Mouse (Mus musculus) CD4-positive, CD25-positive, alpha-beta regulatory T cell, adult 2 months (primary cell): ENCODE results near the gene Letm1.

Source experiments
- DNase-seq: peaks from one replicate; pipeline ENCODE4 v3.0.0-alpha.2; 2012; ENCODE audit warnings: low read depth, low spot score

The Letm1 gene

DNA sequence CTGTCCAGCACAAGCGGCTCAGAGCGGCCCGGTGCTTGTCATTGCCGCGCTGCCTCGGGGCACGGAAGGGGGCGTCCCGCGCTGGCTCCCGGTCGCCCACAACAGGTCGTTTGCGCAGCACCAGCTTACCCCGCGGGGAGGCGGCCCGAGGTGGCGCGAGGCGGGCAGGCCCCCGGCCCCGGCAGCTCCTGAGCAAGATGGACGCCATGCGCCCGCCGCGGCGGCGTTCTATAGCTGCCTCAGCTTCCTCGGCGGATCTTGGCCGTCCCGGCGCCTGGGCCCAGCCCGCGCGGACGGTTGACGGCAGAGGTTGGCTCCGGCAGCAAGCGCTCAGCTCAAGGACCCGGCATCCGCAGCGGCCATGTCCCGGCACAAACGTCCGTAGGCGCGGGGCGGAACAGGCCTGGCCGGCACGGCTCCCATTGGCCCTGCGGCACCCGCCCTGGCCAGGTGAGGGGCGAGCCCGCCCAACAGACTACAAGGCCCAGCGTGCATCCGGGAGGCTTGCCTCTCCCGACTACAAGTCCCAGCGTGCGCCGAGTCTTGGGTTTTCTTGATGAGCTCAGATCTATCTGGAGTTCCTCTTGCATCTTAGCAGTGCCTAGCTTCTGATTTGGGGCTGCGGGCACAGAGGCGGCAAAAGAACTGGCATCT lies at the start of gene Letm1:
Letm1 (minus strand) TSS at position 473 of the 654 bp plus-strand sequence.
- DNase-seq, result peak; percentile 93

DNA sequence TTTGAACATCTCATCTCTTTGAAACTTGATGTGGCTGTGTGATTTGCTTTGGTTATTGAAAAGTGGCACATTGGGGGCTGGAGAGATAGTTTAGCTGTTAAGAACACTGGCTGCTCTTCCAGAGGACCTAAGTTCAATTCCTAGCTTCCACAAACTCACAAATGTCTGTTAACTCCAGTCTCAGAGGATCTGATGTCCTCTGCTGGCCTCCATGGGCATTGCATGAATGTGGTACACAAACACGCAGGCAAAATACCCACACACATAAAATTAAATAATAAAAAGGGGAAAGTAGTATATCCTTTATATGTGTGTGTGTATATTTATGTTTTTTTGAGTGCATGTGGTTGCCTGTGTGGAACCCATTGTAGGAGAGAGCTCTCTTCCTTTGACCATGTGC lies 48.2 kb upstream of the Letm1 start:
- DNase-seq, result peak; percentile 60

DNA sequence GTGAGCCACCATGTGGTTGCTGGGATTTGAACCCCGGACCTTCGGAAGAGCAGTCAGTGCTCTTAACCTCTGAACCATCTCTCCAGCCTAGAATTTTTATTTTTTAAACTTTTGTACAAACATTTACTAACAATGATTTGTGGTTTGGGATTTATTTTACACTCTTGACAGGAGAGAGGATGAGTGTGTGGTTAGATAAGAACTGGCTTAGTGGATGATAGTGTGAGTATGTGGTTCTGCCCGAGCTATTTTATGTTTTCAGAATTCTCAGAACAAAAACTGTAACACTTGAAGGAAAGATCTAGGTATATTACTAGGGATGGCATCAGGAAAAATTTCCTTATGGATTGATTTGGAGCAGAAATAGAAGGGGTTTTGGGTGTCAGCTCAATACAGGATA lies 47.3 kb upstream of the Letm1 start:
- DNase-seq, result no peak

DNA sequence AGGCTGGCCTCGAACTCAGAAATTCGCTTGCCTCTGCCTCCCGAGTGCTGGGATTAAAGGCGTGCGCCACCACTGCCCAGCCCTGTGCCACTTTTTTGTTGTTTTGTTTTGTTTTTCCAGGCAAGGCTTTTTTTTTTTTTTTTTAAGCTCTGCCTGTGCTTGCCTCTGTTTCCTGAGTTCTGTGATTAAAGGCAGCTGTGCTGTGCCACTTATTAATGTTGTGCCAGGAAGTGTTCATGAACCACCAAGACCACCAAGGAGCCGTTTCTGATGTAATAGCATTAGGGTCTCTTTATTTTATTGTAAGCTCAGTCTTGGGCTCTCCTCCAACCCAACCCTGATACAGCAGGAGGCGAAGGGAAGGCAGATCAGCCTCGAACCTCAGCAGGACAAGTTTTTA lies 45.5 kb upstream of the Letm1 start:
- DNase-seq, result no peak

DNA sequence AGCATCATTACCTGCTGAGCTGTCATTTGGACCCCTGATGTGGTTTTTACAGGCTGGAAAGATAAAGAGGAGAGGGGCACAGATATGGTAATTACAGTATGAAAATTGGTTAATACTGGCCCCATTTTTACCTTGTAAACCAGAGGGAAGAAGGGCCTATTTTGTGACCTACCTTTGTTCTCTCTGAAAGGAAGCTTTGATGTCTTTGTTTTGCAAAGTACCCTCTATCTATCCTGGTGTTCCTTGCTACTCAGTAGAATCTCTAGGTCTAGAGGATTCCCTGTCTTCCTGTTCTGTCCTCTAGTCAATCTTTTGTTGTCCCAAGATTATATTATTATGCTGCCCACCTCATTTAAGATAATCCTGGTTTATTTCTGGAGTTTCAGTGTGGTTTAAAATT lies 43.4 kb upstream of the Letm1 start:
- no peak for DNase-seq

DNA sequence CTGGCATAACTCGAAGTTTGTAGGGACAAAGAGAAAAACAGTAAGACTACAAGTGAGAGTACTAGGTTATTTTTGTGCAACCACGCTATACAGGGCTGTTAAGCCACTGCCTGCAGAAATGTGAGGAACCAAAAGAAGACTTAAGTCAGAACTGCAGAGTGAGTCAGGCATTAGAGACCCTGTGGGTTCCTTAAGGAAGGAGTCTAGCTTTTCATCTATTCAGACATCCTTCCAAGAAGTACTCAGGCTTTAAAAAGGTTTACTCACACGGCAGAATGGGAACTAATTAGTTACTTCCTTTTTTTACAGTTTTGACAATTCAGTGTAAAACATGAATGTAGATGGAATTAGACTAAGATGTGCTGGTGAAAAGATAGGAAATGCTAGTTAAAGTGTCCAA lies 39.8 kb upstream of the Letm1 start:
- no peak for DNase-seq

DNA sequence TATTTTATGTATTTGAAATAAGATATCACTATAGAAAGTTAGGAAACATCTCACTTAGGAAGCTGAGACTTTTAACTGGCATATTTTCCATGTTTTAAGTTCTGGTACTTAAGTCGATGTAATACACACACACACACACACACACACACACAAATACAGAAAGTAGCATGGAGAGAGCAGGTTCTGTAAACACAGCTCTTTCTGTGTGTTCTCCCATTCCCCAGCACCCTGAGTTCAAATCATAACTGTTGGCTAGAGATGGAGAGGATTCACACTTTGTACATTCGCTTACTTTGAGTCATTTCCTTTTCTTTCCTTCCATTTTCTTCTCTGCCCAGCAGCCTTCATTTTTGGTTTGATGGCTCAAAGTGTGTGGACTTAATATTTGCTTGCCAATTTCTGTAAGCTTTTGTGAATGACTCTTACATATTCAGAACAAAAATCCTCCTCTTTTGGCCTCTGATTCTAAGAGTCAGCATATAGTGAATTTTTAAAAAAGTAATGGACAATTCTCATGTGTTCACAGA lies 39.3 kb upstream of the Letm1 start:
- DNase-seq, result peak; percentile 20

DNA sequence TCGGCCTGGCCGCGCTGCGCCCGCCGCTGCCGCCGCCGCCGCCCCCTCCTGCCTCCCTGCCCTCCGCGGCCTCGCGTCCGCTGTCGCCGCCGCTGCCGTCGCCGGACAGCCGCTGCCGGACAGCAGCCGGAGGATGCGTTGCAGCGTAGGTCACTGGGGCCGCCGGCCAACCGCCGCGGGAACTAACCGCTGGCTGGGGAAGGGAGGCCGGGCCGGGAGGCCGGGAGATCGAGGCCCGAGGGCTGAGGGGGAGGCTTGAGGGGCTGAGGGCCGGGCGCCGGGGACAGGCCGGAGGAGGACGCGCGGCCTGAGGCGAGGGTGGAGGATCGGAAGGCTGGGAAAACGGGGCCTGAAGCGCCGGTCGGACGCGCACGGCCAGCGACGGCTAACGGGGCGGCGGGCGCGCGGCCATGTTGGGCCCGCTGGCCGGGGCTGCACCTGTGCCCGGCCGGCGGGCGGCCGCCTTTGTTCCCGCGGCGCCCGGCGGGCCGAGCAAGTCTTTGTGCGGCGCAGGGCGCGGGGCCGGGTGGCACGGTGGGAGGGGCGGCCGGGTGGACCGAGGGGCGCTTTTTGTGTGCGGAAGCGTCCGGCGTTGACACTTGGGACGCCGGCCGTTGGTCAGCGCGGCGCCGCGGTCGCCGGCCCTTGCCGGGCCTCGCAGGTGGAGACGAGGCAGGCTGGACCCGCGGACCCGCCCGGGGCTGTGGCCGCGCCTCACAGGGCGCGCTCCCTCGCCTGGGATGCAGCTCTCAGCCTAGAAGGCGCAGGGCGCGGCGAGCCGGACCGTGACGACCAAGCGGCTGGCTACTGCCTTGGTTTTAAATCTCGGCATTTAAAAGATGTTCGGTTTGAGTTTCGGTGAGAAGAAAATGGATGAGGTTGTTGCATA lies 38.4 kb upstream of the Letm1 start:
- DNase-seq, result peak; percentile 50

DNA sequence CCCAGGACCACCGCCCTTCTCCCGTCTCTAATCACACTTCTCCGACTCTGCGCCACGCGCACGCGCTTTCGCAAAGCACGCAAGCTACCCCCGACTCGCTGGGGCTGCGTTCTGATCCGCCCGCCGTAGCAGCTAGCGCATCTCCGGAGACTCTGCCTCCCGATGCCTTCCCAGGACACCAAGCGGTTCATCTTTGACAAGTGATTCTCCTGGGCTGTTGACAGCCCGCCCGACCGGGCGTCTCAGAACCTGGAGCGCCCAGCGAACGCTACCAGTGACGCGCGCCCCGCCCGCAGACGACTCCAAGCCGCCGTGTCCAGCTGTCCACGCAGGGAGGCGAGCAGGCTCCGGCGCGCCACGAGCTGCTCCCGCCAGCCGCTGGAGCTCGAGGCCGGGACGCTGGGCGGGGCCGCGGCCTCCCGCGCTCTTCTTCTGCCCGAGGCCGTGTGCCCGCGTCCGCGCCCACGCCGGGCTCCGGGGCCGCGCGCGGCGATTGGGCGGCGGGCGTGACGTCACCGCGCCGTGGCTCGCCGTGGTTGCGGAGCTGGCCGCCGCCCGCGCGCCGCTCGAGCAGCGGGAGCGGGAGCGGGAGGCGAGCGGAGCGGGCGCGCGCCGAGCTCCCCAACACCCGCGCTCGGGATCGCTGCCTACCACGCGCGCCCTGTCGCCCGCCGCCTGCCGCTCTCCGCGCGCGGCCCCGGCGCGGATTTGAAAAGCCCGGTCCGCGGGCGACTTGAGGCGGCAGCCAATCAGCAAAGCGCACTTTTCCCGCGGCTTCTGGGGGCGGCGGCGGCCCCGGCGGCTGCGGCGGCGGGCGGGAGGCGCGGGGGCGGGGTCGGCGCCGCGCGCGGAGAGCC lies 37.5 kb upstream of the Letm1 start, which contains the start of gene Nsd2:
Nsd2 (plus strand) TSS at position 850 of the 857 bp plus-strand sequence.
- DNase-seq, result peak; percentile 93

DNA sequence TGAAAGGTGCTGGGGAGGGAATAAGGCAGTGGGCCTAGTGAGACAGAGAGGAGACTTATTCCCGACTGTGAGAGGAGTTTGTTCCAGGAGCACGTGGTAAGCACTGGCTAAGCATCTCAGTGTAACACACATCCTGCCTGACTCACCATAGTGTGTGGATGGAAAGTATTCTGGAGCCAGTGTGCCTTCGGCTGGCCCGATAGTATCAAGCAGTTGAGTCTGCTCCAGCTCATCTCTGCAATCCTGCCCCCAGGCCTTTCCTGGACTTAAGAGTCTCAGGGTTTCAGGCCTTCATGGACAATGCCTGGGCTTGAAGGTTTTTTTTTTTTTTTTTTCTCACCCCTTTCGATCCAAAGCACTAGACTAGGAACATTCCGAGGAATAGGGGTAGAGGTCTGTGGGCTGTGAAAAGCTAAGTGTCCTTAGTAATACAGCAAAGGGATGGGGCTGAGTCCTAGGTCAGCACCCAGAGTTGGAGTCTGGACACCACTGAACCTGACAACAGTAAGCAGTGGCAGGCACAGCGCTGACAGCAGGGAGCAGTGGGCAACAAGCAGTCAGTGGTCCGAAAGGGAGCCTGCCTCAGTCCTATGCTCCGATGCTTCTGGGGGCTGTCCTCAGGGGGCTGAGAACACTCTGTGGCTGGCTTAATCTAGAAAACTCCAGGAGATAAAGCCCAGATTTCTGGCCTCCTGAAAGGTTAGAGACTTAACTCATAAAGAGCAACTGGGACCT lies 36.7 kb upstream of the Letm1 start:
- DNase-seq, result peak; percentile 24

DNA sequence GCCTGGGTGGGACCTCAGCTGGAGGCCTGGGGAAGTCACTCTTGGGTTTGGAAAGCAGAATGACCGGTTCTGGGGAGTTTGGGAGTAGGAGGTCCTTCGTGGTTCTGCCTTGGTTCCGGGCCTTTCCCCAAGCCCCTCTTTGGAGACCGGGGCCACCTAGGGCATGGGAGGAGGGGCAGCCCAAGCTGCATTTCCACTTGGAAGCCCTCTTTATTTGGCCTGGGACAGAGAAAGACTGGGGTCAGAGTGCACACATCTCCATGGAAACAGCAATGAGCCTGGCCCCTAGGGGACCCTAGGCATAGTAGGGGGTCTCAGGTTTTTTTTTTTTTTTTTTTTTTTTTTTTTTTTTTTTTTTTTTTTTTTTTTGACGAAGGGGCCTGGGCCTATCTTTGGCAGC lies 35.5 kb upstream of the Letm1 start:
- no peak for DNase-seq

DNA sequence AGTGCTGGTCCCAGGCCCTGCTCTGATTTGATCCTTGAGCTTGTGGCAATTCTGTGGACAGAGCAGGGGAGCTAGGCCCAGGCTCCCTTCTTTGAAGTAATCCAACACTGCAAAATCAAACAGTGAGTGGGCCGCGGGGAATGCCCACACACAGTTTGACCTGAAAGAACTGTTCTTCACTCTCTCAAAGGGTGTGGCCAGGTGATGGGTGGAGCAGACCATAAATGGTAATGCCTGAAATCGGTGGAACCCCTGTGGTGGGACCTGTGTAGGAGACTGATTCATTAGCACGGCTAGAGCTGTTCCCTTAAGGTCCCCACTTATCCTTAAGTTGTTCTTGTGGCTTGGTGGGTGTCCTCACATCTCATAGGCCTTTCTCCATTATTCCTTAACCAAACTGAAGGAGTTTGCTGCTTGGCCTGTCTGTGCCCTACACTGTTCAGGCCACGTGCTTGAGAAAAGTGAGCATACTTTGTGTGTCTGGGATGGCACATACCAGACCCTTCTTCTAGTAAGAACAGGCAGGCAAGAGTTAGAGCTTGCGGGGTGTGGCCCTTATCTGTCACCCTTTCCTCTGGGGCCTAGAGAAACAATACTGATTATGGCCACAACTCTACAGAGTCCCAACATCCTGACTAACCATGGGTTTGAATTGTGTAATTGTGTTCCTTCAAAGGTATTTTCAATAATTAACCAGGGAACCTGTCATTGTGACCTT lies 33.5 kb upstream of the Letm1 start:
- no peak for DNase-seq

DNA sequence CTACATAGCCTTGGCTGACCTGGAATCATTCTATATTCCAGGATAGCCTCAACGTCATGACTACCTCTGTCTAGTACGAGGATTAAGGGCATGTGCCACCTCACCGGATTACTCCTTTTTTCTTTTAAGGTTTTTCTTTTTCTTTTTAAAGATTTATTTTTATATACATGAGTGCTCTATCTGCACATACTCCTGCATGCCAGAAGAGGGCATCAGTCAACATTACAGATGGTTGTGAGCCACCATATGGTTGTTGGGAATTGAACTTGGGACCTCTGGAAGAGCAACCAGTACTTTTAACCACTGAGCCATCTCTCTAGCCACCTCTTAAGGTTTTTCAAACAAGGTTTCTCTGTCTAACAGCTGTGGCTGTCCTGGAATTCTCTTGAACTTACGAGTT lies 28.9 kb upstream of the Letm1 start:
- peak; percentile 26 for DNase-seq

DNA sequence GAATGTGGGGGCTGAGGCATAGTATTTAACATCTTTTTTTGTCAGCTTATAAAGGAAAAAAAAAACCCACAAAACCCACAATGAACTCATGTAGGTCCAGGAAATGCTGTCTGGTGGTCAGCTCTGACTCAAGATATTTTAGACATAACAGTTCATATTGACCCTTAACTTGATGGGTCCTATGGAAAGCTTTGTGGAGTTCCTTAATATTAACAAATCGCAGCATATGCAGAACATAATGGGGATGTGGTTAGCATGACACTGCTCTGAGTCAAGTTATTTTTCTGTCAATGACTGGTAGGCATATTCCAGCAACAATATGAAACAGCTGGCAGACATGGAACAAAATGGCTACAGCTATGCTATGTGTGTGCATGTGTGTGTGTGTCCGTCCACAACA lies 20.7 kb upstream of the Letm1 start:
- DNase-seq, result no peak

DNA sequence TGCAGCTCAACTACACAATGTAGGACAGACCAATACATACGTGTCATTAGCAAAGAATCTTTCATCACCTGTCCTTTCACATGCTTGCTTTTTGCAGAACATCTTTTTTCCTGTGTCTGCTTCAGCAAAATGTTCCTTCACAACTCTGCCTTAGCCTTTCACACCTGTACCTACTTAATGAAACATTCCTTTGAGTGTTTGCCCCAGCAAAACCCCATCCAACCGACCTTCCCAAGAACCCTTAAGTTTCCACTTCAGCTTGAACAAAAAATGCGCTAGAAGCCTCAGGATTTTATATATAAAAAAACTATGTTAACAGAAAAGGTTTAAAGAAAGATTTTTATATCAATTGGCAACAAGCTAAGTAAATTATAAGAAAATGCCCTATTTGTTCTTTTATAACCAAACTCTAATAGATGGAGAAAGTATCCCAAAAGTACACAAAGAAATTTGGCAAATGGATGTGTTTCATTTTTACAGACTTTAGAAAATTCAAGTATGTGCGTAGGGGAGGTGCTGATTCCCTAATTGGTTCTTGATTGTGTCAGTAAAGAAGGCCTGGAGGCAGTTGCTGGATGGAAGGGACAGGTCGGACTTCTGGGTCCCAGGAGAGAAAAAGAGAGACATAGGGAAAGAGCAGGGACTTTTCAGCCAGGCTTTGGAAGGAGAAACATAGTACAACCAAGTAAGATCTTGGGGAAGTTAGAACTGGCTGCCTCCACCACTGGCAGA lies 9.5 kb upstream of the Letm1 start:
- no peak for DNase-seq

DNA sequence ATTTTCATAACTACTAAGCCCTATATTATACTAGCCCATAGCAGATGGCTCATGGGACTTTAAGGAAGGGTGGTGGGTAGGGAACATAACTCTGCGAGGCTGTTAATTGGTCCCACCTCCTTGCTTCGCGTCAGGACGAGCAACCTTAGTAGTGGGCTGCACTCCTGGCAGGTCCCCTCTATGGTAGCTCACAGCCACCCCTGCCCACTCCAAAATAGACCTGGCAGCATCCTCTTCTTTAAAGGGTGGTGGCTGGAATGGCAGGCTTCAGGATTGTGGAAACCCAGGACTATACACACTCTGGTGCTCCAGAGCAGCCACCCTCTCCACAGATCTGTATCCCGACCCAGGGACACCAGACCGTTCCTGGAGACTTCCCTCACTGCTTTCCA lies 378 bp upstream of the Letm1 start:
- no peak for DNase-seq

DNA sequence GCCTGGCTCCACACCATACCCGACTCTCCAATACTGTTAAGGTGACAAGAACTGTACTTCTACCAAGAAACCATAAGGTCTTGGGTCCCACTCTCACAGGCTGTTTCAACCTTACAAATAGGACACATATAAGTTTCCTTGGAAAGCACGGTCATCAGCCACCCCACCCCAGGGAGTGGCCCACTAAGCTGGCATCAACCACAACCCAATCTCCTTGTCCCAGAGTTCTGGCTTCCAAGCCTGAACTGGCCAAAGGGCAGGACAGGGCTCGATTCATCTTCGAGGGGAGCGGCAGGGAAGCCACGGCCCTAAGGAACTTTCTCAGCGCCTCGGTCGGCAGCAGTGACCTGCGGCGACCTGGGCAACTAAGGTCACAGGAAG lies 663 bp downstream of the Letm1 start:
- no peak for DNase-seq

DNA sequence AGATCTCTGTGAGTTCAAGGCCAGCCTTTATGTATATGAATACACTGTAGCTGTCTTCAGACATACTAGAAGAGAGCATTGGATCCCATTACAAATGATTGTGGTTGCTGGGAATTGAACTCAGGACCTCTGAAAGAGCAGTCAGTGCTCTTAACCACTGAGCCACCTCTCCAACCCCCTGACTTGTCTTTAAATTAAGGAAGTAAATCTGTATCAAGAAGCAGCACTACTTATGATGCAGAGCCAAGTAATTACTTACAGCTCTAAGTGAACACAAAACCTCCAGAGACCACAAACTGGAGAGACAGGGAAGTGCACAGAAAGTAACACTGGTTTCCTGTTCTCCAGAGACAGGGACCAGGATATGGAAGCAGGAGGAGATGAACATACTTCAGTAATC lies 5.4 kb downstream of the Letm1 start:
- DNase-seq, result no peak

DNA sequence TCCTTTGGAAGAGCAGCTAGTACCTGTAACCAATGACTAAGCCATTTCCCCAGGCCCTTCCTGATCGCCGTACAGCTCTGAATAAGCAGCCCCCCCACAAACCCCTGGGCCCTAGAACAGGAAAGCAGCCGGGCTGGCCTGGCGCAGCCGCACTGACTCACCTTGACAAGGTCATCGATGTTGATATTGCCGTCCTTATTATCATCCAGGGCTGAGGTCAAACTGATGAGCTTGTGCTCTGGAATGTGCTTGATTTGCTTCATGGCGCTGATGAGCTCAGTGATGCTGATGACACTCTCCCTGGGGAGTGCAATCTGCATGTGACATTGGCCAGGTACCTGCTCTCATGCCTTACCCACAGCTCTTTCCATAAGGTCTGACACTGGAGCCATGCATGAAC lies 39.1 kb downstream of the Letm1 start:
- no peak for DNase-seq

DNA sequence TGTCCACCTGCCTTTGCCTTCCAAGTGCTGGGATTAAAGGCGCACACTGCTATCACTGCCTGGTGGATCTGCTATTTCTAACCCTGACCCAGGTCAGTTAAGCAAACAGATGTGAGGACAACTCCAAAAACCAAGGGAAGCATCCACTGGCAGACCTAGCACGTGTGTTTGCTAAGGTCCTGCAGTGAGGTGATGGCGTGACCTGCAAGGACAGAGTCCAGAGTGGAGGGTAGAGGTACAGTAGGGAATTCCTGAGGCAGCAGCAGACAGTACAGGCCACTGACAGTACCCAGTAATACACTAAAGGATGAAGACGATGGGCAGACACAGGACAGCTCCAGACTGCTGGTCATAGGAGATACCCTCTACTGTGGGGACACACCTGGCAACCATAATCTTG lies 42.1 kb downstream of the Letm1 start:
- no peak for DNase-seq
